Mouse (Mus musculus) lung, adult 2 months (tissue): ENCODE measurements around the gene Nt5c3b. TPM values are rescaled to one million over a fixed set of nuclear protein-coding genes. Genes with fewer than 3 reads are reported as not detected.

Source experiments
- DNase-seq: peaks from one replicate; pipeline ENCODE4 v3.0.0; 2022
- H3K4me1 ChIP-seq: fragments of 200-500 bp; 2 replicates; pipeline ENCODE4 v1.6.1; 2011; ENCODE audit warnings: low read length; ENCODE audit not compliant: control insufficient read depth, insufficient read depth
- H3K4me3 ChIP-seq: fragments of 200-500 bp; replicated peaks from 2 replicates; pipeline ENCODE3; 2011; ENCODE audit warnings: low read depth, mild to moderate bottlenecking, control low read depth, low read length; ENCODE audit errors: extremely low read depth
- CTCF ChIP-seq: fragments of 200-500 bp; IDR thresholded peaks from 2 replicates; pipeline ENCODE4 v1.5.1; 2011; ENCODE audit warnings: mild to moderate bottlenecking, low read length, control low read depth; ENCODE audit not compliant: insufficient read depth
- POLR2A ChIP-seq: fragments of 200-500 bp; IDR thresholded peaks from 2 replicates; pipeline ENCODE4 v1.6.1; 2011; ENCODE audit warnings: low read depth, mild to moderate bottlenecking, control low read depth, low read length, borderline replicate concordance; ENCODE audit errors: extremely low read depth
- WGBS: fragments of 180-500 bp; shearing (Covaris S2); methylation state at CpG from one replicate; pipeline ENCODE4 v1.1.7; 2018; 5-methylcytosine and 5-hydroxymethylcytosine counted together
- polyA plus RNA-seq: library from polyadenylated mRNA; depleted of rRNA; stranded (reverse); fragments of >200 nt; gene quantifications from 2 replicates; pipeline ENCODE4 v1.2.3, GENCODE M21; 2012; rRNA removed

Gene Nt5c3b
- polyA plus RNA-seq, 1 experiment, result 31.5 TPM

GRCm38 (mm10) chr11:100386586-100386985, 55.0 kb downstream of the Nt5c3b start:
- Histone ChIP-seq H3K4me1 (peaks cover 44% of the 10 kb centered on the region), H3K4me3 (no peak overlapping the region)
- WGBS, result 38% methylated on average over 5 of the region's 5 CpGs
- DNase-seq, result peak; percentile 65
- TF ChIP-seq CTCF (no peak), POLR2A (no peak)

GRCm38 (mm10) chr11:100385016-100385415, 56.6 kb downstream of the Nt5c3b start:
- WGBS, result 84% methylated on average over 3 of the region's 3 CpGs

GRCm38 (mm10) chr11:100382682-100383081, 58.9 kb downstream of the Nt5c3b start:
- TF ChIP-seq POLR2A, result no peak
- TF ChIP-seq CTCF, result no peak
- DNase-seq, result no peak
- 73% methylated on average over 6 of the region's 6 CpGs for WGBS
- Histone ChIP-seq H3K4me3 (no peak overlapping the region), H3K4me1 (peaks cover 15% of the 10 kb centered on the region)

More at GRCm38 (mm10) chr11:100385016-100385415, 56.6 kb downstream of the Nt5c3b start:
- H3K4me3 ChIP-seq, result no peak overlapping the region
- TF ChIP-seq POLR2A (no peak), CTCF (no peak)
- peaks cover 30% of the 10 kb centered on the region for H3K4me1 ChIP-seq
- no peak for DNase-seq

GRCm38 (mm10) chr11:100379311-100379710, 62.3 kb downstream of the Nt5c3b start:
- no peak for DNase-seq
- no peak overlapping the region for H3K4me3 ChIP-seq
- peaks cover 6% of the 10 kb centered on the region; the same call in 1 of the 2 replicates for H3K4me1 ChIP-seq
- WGBS, result 81% methylated on average over 4 of the region's 4 CpGs
- TF ChIP-seq CTCF (no peak), POLR2A (no peak)

- no peak overlapping the region for H3K4me3 ChIP-seq
- 87% methylated on average over 5 of the region's 5 CpGs for WGBS
- DNase-seq, result no peak
- no peak for TF ChIP-seq POLR2A
- no peak for TF ChIP-seq CTCF
- H3K4me1 ChIP-seq, result peaks cover 6% of the 10 kb centered on the region; the same call in 1 of the 2 replicates
Observed at GRCm38 (mm10) chr11:100378446-100378845, 63.2 kb downstream of the Nt5c3b start.

GRCm38 (mm10) chr11:100377989-100378388, 63.6 kb downstream of the Nt5c3b start:
- 93% methylated on average over 14 of the region's 14 CpGs for whole genome bisulfite sequencing
- TF ChIP-seq CTCF (no peak), POLR2A (no peak)
- no peak overlapping the region for H3K4me3 ChIP-seq
- no peak for DNase-seq
- peaks cover 6% of the 10 kb centered on the region; the same call in 1 of the 2 replicates for H3K4me1 ChIP-seq

- H3K4me3 ChIP-seq, result no peak overlapping the region
- H3K4me1 ChIP-seq, result peaks cover 6% of the 10 kb centered on the region; the same call in 1 of the 2 replicates
- 76% methylated on average over 21 of the region's 21 CpGs for WGBS
- TF ChIP-seq CTCF, result no peak
- TF ChIP-seq POLR2A, result no peak
- DNase-seq, result no peak
Observed at GRCm38 (mm10) chr11:100376746-100377389, 64.7 kb downstream of the Nt5c3b start.

- 45% methylated on average over 4 of the region's 4 CpGs for WGBS
- Histone ChIP-seq H3K4me3 (no peak overlapping the region), H3K4me1 (peaks cover 6% of the 10 kb centered on the region; the same call in 1 of the 2 replicates)
- TF ChIP-seq POLR2A, result no peak
- TF ChIP-seq CTCF, result no peak
- DNase-seq, result no peak
Observed at GRCm38 (mm10) chr11:100376005-100376404, 65.6 kb downstream of the Nt5c3b start.

GRCm38 (mm10) chr11:100375127-100375526, 66.5 kb downstream of the Nt5c3b start:
- TF ChIP-seq CTCF, result no peak
- no peak for TF ChIP-seq POLR2A
- peaks cover 6% of the 10 kb centered on the region; the same call in 1 of the 2 replicates for H3K4me1 ChIP-seq
- 87% methylated on average over 9 of the region's 9 CpGs for WGBS
- DNase-seq, result no peak
- H3K4me3 ChIP-seq, result no peak overlapping the region

Other genes with a start within 250 kb of the Nt5c3b start
- not detected in 2 replicates for gene Krt9, start 248.6 kb downstream of the Nt5c3b start, polyA plus RNA-seq
- gene Krt14, start 234.3 kb downstream of the Nt5c3b start, polyA plus RNA-seq, result 0.51 and 51.5 TPM in 2 replicates
- 0.58 TPM in 1 of 2 replicates, not detected in the other for gene Krt16, start 192.9 kb downstream of the Nt5c3b start, polyA plus RNA-seq
- gene Krt17, start 180.8 kb downstream of the Nt5c3b start, polyA plus RNA-seq, result 0.38 and 0.65 TPM in 2 replicates
- gene Krt42, start 171.9 kb downstream of the Nt5c3b start, polyA plus RNA-seq, result not detected in 2 replicates
- 125 and 131 TPM in 2 replicates for gene Eif1, start 121.9 kb downstream of the Nt5c3b start, polyA plus RNA-seq
- not detected in 2 replicates for gene Gast, start 107.4 kb downstream of the Nt5c3b start, polyA plus RNA-seq
- 9.3 and 14.3 TPM in 2 replicates for gene Hap1, start 85.7 kb downstream of the Nt5c3b start, polyA plus RNA-seq
- gene Jup, start 44.0 kb downstream of the Nt5c3b start, polyA plus RNA-seq, result 631 and 728 TPM in 2 replicates
- gene P3h4, start 27.0 kb downstream of the Nt5c3b start, polyA plus RNA-seq, result 40.6 and 53.9 TPM in 2 replicates
- gene Fkbp10, start 26.1 kb downstream of the Nt5c3b start, polyA plus RNA-seq, result 41.5 and 42.5 TPM in 2 replicates
- 0.22 and 0.49 TPM in 2 replicates for gene Klhl10, start 109 bp upstream of the Nt5c3b start, polyA plus RNA-seq
- gene Klhl11, start 30.9 kb upstream of the Nt5c3b start, polyA plus RNA-seq, result 5.1 and 6.2 TPM in 2 replicates
- 166 and 217 TPM in 2 replicates for gene Acly, start 86.2 kb upstream of the Nt5c3b start, polyA plus RNA-seq
- 1.8 and 3.4 TPM in 2 replicates for gene Ttc25, start 103.8 kb upstream of the Nt5c3b start, polyA plus RNA-seq
- gene Cnp, start 133.1 kb upstream of the Nt5c3b start, polyA plus RNA-seq, result 27.5 and 29.9 TPM in 2 replicates
- gene Nkiras2, start 177.4 kb upstream of the Nt5c3b start, polyA plus RNA-seq, result 59.4 and 84.5 TPM in 2 replicates
- gene Dnajc7, start 178.4 kb upstream of the Nt5c3b start, polyA plus RNA-seq, result 29.8 and 56.5 TPM in 2 replicates